Mouse (Mus musculus): ENCODE data around the gene Tnfrsf25. TPM values are rescaled to one million over a fixed set of nuclear protein-coding genes. Genes with fewer than 3 reads are reported as not detected.

Tnfrsf25 gene
- total and polyA plus RNA-seq, 3 experiments = 1.5 TPM; not detected in 2

DNA sequence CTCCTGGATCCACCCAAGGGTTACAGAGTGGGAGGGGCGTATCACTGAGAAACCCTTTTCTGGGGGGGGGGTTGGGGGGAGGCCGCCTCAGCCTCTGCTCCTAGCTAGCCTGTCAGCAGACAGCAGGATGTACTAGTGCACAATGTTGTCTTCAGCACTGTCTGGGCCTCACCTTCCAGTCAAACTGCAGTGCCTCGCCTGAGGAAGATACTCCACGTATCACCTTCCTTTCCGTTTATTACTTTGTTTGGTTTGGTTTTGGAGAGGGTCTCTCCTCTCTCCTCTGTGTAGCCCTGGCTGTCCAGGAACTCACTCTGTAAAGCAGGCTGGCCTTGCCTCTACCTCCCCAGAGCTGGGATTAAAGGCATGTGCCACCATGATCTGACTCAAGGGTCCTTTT is 17.5 kb downstream of the Tnfrsf25 start:
- peaks cover 20% of the 10 kb centered on the region for H3K9me3 ChIP-seq (replicated peaks; ENCODE audit: low read length)
- in situ Hi-C loops (cut with MboI; ENCODE audit: low pct_ligation_motif_present, low pct_unique_long_range_greater_than_20kb, low sequenced_read_pairs) = no loop called here
- no peaks in the 10 kb centered on the region for H3K79me2 ChIP-seq (replicated peaks; ENCODE audit: control insufficient read depth, extremely low read depth, insufficient read depth, poor library complexity, severe bottlenecking)
- TF ChIP-seq NRF1 (IDR thresholded peaks at IDR 0.05; ENCODE audit: low read depth, low read length) = no peak
- TF ChIP-seq TCF12 (IDR thresholded peaks at IDR 0.05; ENCODE audit: low read depth, low read length) = no peak
- H3K36me3 ChIP-seq (replicated peaks in 1 of 2; ENCODE audit: control insufficient read depth in 1 of 2, insufficient read depth in 1 of 2, low read length in 1 of 2) = no peaks in the 10 kb centered on the region
- peaks cover 83% of the 10 kb centered on the region for H3K27me3 ChIP-seq (replicated peaks)
- dilution Hi-C loops (cut with MboI; ENCODE audit: extremely low pct_ligation_motif_present, extremely low pct_unique_long_range_greater_than_20kb, low sequenced_read_pairs) = no loop called here
- DNase-seq (ENCODE audit: extremely low read depth) = no peak
- no peak overlapping the region for H3K4me2 ChIP-seq (ENCODE audit: insufficient read depth, low read depth, poor library complexity, severe bottlenecking)
- no peak overlapping the region for H3K27ac ChIP-seq (ENCODE audit: insufficient read depth, low read depth)
- H3K4me1 ChIP-seq (ENCODE audit: control insufficient read depth in 1 of 2, insufficient read depth in 2 of 2) = peaks cover 11 to 12% of the 10 kb centered on the region in 2 experiments
- H3K9ac ChIP-seq (ENCODE audit: insufficient read depth, low read depth) = no peak overlapping the region
- no peak overlapping the region for H3K4me3 ChIP-seq (replicated peaks in 1 of 3; ENCODE audit: low read depth in 2 of 3, low read length in 2 of 3, poor library complexity in 1 of 3)

DNA sequence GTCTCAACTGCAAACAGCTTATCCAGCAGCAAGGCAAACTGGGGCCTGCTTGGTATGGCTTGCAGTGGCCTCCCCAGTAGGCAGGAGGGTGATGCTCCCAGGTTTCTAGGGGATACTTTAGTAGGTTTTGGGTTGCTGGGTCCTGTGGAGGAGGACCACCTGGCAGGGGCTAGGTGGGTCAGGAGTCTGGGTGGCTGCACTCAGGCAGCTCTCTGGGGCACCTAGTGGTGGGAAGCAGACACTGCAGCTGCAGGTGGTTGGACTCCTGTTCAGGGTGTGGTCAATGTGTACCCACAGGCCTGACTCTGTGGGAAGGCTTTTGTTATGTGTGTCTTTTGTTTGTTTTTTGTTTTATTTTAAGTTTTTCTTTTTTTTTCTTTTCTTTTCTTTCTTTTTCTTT is 18.8 kb downstream of the Tnfrsf25 start:
- Histone ChIP-seq H3K27me3 (replicated peaks) (peaks cover 75% of the 10 kb centered on the region), H3K27ac (ENCODE audit: insufficient read depth, low read depth) (no peak overlapping the region), H3K4me1 (ENCODE audit: control insufficient read depth in 1 of 2, insufficient read depth in 2 of 2) (peaks cover 11 to 13% of the 10 kb centered on the region in 2 experiments), H3K36me3 (replicated peaks in 1 of 2; ENCODE audit: control insufficient read depth in 1 of 2, insufficient read depth in 1 of 2, low read length in 1 of 2) (no peaks in the 10 kb centered on the region), H3K4me3 (replicated peaks in 1 of 3; ENCODE audit: low read depth in 2 of 3, low read length in 2 of 3, poor library complexity in 1 of 3) (no peak overlapping the region), H3K79me2 (replicated peaks; ENCODE audit: control insufficient read depth, extremely low read depth, insufficient read depth, poor library complexity, severe bottlenecking) (no peaks in the 10 kb centered on the region), H3K4me2 (ENCODE audit: insufficient read depth, low read depth, poor library complexity, severe bottlenecking) (no peak overlapping the region), H3K9me3 (replicated peaks; ENCODE audit: low read length) (peaks cover 12% of the 10 kb centered on the region), H3K9ac (ENCODE audit: insufficient read depth, low read depth) (no peak overlapping the region)
- no peak for TF ChIP-seq KAT2A (IDR thresholded peaks at IDR 0.05; ENCODE audit: insufficient replicate concordance, low read length)
- TF ChIP-seq RAD21 (IDR thresholded peaks at IDR 0.05; ENCODE audit: low read depth, low read length) = peak; percentile 73
- TF ChIP-seq ETS1 (conservative IDR thresholded peaks at IDR 0.05; ENCODE audit: low read depth, low read length) = no peak
- no peak for TF ChIP-seq MAZ (IDR thresholded peaks at IDR 0.05; ENCODE audit: low read depth, low read length)
- no peak for TF ChIP-seq E2F4 (IDR thresholded peaks at IDR 0.05; ENCODE audit: insufficient replicate concordance, low read depth, low read length)
- peak; percentile 53 for TF ChIP-seq SMC3 (IDR thresholded peaks at IDR 0.05; ENCODE audit: low read depth, low read length)
- no peak for TF ChIP-seq USF2 (conservative IDR thresholded peaks at IDR 0.05; ENCODE audit: low read depth, low read length)
- TF ChIP-seq JUND (conservative IDR thresholded peaks at IDR 0.05; ENCODE audit: low read depth, low read length) = no peak
- no peak for TF ChIP-seq MAFK (IDR thresholded peaks at IDR 0.05; ENCODE audit: insufficient replicate concordance, low read length)
- TF ChIP-seq ELF1 (IDR thresholded peaks at IDR 0.05; ENCODE audit: low read depth, low read length) = no peak
- no peak for TF ChIP-seq NRF1 (IDR thresholded peaks at IDR 0.05; ENCODE audit: low read depth, low read length)
- TF ChIP-seq JUN (IDR thresholded peaks at IDR 0.05; ENCODE audit: insufficient read depth, low read depth, low read length) = no peak
- no peak for TF ChIP-seq ZC3H11A (IDR thresholded peaks at IDR 0.05; ENCODE audit: low read depth, low read length)
- TF ChIP-seq ZNF384 (IDR thresholded peaks at IDR 0.05; ENCODE audit: low read depth, low read length) = no peak
- peak; percentile 85 for TF ChIP-seq CTCF (conservative IDR thresholded peaks at IDR 0.05 in 1 of 2, IDR thresholded peaks at IDR 0.05 in 1 of 2; ENCODE audit: low read depth in 2 of 2, low read length in 2 of 2)
- TF ChIP-seq BHLHE40 (IDR thresholded peaks at IDR 0.05; ENCODE audit: low read depth, low read length) = no peak
- no peak for TF ChIP-seq USF1 (IDR thresholded peaks at IDR 0.05; ENCODE audit: low read depth, low read length)
- TF ChIP-seq NELFE (IDR thresholded peaks at IDR 0.05; ENCODE audit: low read depth, low read length) = no peak
- TF ChIP-seq EP300 (IDR thresholded peaks at IDR 0.05; ENCODE audit: low read length) = no peak
- dilution Hi-C loops (cut with MboI; ENCODE audit: extremely low pct_ligation_motif_present, extremely low pct_unique_long_range_greater_than_20kb, low sequenced_read_pairs) = no loop called here
- peak; percentile 45 for DNase-seq (ENCODE audit: extremely low read depth)
- in situ Hi-C loops (cut with MboI; ENCODE audit: low pct_ligation_motif_present, low pct_unique_long_range_greater_than_20kb, low sequenced_read_pairs) = no loop called here
